Mouse (Mus musculus): Measurements from ENCODE around the gene Tmc7. TPM values are rescaled to one million over a fixed set of nuclear protein-coding genes. Genes with fewer than 3 reads are reported as not detected.
A peak's percentile ranks its signal among the peaks of the same experiment; 100 is the strongest.

Gene Tmc7
- total RNA-seq, 1 experiment from 2014 or later = not detected

DNA sequence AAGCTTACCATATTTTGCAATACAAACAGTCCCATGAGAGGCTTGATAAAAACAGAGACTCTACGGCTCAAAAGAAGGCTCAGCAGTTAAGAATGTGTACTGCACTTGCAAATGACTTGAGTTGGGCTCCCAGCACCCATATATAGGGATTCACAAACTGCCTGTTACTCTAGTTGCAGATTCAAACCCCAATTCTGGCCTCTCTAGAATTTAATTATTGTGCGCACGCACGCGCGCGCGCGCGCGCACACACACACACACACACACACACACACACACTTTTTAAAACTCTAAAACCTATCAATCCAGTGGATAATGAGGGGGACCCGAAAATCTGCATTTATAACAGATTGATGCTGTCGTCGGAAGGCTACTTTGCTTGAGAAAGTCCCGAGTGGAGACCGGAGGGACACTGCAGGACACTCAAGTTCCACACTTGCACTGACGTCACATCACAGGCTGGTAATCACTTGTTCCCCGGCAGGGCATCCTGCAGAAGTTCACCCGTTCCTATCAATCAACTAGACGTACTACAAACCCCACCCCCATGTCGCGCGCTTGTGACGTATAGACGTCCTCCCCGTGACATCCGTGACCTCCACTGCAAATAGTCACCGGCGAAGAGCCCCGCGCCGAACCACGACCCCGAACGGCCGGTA lies 51.9 kb downstream of the Tmc7 start:
- peak; percentile 91 to 94 for ATAC-seq (replicated peaks in 1 of 2; ENCODE audit: insufficient read depth in 1 of 2, low FRiP score in 2 of 2, low TSS enrichment in 1 of 2, low read depth in 1 of 2, poor library complexity in 2 of 2, severe bottlenecking in 2 of 2)

DNA sequence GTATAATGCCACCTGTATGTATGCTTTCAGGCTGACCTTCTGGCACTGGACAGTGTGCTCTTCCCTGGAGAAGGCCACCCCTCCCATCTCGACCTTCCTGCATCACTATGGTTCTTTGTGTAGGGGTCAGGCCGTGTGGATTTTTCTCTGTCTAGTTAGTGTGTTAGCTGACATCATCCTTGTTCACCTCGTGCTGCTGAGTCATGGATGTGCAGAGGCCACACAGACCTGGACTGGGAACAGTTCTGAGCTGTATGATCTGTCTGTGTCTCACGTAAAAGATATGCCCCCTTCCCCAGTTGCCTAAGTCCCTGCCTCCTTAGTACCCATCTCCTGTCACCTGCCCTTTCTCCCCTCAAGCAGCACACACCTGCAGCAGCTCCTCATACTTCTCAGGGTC lies 57.6 kb downstream of the Tmc7 start:
- no peak for ATAC-seq (replicated peaks in 1 of 2; ENCODE audit: insufficient read depth in 1 of 2, low FRiP score in 2 of 2, low TSS enrichment in 1 of 2, low read depth in 1 of 2, poor library complexity in 2 of 2, severe bottlenecking in 2 of 2)

DNA sequence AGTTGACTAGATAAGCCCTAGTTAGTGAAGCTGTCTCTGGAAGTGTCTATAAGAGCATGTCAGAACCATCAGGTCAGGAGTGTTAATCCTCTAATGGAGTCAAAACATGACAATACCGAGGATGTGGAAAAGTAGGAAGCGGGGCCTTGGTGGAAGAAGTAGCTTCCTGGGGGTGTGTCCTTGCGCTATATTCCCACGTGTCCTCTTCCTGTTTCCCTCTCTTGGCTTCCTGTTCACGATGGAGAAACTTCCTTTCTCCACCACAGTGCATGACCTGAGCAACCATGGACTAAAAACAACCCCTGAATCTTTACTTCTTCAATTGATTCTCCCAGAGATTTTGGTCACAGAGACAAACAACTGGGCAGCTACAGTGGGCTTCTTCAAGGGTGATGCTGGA lies 62.5 kb downstream of the Tmc7 start:
- ATAC-seq (replicated peaks in 1 of 2; ENCODE audit: insufficient read depth in 1 of 2, low FRiP score in 2 of 2, low TSS enrichment in 1 of 2, low read depth in 1 of 2, poor library complexity in 2 of 2, severe bottlenecking in 2 of 2) = peak in 1 of 2 experiments; percentile 46; a peak in 1 of 4 replicates

DNA sequence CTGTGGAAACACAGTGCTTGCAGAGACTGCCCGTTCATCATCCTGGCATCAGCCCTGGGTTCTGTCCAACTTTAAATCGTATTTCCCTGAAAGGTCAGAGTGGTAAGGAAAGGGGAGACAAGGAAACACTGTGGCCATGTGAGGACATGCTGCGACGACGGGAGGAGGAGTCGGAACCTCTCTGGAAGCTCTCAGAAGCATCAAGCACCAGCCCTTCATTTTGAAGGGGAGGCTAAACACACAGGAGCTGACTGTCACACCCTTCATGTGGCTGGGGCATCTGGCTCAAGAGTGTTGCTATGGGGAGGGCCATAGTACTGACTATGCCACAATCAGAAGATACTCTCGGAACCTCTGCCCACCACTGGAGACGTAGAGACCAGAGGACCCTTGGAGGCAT lies 64.9 kb downstream of the Tmc7 start:
- ATAC-seq (replicated peaks in 1 of 2; ENCODE audit: insufficient read depth in 1 of 2, low FRiP score in 2 of 2, low TSS enrichment in 1 of 2, low read depth in 1 of 2, poor library complexity in 2 of 2, severe bottlenecking in 2 of 2) = no peak

DNA sequence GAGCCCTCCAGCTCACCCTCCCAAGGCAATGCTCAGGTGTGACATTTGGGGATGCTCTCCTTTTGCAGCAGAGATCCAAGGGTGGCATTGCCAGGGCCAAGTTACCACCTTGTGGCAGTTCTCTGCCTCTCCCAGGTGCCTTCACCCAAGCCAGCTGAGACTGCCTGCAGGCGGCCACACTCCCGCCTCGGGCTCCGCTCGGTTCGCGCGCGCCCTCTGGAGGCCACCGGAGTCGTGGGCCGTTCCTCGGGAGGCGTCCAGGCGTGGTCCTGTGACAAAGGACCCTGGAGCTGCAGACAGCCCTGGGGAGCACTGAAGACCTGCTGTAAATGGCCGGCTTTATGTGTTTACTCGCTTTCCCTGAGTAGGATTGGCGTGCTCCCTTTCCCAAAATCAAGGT lies 65.8 kb downstream of the Tmc7 start:
- ATAC-seq (replicated peaks in 1 of 2; ENCODE audit: insufficient read depth in 1 of 2, low FRiP score in 2 of 2, low TSS enrichment in 1 of 2, low read depth in 1 of 2, poor library complexity in 2 of 2, severe bottlenecking in 2 of 2) = peak; percentile 79 to 91

DNA sequence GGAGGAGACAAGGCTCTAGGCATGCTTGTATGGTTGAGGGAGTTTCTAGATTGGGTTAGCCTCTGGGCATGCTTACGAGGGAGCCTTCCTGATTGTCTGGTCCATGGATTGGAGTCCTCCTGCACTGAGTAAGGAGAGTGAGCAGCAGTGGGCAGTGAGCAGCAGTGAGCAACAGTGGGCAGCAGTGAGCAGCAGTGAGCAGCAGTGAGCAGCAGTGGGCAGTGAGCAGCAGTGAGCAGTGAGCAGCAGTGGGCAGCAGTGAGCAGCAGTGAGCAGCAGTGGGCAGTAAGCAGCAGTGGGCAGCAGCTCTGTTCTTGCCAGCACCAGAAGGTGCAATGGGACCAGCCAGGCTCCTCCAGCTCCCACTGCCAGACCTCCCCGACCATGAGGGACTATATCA lies 66.7 kb downstream of the Tmc7 start:
- peak; percentile 29 to 40; a peak in 2 of 4 replicates for ATAC-seq (replicated peaks in 1 of 2; ENCODE audit: insufficient read depth in 1 of 2, low FRiP score in 2 of 2, low TSS enrichment in 1 of 2, low read depth in 1 of 2, poor library complexity in 2 of 2, severe bottlenecking in 2 of 2)

DNA sequence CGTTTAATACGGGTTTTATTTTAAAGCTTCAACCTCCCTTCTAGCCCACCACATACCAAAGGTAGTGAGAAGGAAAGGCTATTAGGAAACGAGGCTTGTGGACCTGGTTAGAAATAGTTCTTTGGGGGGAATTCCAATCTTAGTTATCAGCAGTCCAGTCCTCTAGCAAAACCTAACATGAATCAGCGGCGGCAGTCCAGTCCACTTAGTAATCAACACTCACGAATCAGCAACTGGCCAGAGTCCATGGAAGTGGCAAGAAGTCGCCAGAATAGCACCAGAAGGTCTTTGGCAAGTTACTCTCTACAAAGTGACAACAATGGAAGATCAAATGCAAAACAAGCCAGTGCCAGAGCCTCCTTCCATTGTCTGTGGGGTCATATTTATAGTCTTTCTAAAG lies 76.0 kb downstream of the Tmc7 start:
- ATAC-seq (replicated peaks in 1 of 2; ENCODE audit: insufficient read depth in 1 of 2, low FRiP score in 2 of 2, low TSS enrichment in 1 of 2, low read depth in 1 of 2, poor library complexity in 2 of 2, severe bottlenecking in 2 of 2) = no peak

DNA sequence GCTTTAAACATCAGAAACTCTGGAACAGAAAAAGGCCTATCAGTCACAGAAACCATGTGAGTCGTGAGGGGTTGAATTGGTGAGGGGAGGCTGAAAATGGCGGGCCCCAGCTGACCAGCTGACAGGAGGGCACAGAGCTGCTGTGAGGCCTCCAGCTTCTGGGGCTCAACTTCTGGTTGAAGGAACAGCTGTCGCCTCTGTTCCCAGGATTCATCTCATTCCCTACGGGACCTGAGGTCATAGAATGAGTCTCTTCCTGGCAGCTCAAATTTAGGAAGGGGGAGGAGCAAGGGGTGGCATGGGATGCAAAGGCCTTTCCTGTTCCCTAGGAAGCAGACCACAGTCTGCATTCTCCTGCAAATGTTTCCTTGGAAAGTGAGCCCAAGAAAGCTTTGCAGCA lies 80.7 kb downstream of the Tmc7 start:
- no peak for ATAC-seq (replicated peaks in 1 of 2; ENCODE audit: insufficient read depth in 1 of 2, low FRiP score in 2 of 2, low TSS enrichment in 1 of 2, low read depth in 1 of 2, poor library complexity in 2 of 2, severe bottlenecking in 2 of 2)

DNA sequence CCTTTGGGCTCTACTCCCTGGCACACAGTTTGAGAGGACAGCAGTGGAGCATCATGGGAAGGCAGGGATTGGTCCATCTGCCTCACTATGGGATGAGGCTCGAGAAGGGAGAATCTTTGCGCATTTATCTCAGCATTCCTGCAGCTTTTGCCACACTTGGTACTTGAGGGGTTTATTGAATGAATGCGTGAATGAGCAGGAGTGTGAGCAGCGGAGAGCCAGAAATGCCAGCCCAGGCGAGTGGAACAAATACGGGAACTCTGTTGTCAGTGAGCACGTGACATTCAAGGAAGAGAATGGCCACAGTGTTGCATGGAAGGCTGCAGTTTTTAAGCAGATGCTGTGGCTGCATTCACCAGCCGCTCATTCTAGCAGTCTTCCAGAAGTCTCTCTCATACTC lies 82.2 kb downstream of the Tmc7 start:
- no peak for ATAC-seq (replicated peaks in 1 of 2; ENCODE audit: insufficient read depth in 1 of 2, low FRiP score in 2 of 2, low TSS enrichment in 1 of 2, low read depth in 1 of 2, poor library complexity in 2 of 2, severe bottlenecking in 2 of 2)

DNA sequence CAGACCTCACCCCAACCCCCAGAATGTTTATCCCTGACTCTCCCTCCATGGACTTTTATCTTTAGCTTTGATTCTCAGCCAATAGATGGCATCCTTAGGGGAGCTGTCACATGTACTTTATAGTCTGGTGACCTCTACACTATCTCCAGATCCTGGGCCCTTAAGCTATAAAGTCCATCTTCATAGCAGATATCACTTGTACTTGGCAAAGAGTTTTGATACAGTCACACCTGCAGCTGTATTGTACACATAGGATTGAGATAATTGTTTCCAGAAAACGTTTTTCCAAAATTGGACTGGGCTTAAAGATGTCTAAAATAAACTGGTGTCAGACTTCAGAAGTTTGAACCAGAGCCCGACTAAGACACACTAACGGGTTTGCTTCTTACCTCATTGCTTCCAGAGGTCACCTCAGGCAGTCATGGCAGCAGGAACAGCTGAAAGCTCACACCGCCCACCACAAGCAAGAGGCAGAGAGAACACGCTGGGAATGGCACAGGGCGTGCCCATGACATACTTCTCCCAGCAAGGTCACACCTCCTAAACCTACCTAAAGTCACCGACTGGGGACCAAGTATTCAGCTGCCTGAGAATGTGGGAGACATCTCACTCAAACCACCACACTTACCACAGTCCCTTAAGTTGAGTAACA lies 84.6 kb downstream of the Tmc7 start:
- no peak for ATAC-seq (replicated peaks in 1 of 2; ENCODE audit: insufficient read depth in 1 of 2, low FRiP score in 2 of 2, low TSS enrichment in 1 of 2, low read depth in 1 of 2, poor library complexity in 2 of 2, severe bottlenecking in 2 of 2)

DNA sequence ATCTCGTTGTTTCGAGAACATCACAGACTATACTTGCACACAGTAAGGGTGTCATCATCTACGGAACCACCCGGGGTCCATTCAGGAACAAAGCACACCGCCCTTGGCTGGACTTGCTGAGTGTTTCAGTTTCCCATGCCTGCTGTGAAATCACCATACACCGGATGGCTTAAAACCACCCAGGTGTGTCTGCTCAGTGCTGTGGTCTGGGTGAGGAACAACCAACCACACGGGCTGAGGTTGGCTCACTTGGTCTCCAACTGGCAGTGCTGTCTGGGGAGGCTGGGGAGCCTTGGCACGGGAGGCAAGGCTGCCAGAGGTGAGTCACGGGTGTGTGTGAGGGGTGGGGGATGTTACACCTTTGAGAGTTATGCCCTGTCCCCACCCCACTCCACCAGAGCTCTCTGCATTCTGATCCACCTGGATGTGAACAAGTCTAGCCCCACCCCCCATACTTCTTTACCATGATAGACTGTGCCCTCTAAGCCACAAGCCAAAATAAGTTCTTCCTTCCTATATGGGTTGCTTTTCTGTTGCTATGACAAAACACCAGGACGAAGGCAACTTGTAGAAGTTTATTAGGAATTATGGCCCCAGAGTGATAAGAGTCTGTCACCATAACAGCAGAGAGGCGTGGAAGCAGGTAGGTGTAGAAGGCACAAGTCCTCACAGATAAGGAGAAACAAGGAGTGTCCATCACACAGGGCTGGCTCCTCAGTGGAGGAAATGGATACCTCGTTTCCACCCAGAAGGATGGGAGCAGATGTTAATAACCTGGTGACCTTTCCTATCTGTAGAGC lies 85.4 kb downstream of the Tmc7 start:
- peak in 1 of 2 experiments; percentile 17; a peak in 1 of 4 replicates for ATAC-seq (replicated peaks in 1 of 2; ENCODE audit: insufficient read depth in 1 of 2, low FRiP score in 2 of 2, low TSS enrichment in 1 of 2, low read depth in 1 of 2, poor library complexity in 2 of 2, severe bottlenecking in 2 of 2)

DNA sequence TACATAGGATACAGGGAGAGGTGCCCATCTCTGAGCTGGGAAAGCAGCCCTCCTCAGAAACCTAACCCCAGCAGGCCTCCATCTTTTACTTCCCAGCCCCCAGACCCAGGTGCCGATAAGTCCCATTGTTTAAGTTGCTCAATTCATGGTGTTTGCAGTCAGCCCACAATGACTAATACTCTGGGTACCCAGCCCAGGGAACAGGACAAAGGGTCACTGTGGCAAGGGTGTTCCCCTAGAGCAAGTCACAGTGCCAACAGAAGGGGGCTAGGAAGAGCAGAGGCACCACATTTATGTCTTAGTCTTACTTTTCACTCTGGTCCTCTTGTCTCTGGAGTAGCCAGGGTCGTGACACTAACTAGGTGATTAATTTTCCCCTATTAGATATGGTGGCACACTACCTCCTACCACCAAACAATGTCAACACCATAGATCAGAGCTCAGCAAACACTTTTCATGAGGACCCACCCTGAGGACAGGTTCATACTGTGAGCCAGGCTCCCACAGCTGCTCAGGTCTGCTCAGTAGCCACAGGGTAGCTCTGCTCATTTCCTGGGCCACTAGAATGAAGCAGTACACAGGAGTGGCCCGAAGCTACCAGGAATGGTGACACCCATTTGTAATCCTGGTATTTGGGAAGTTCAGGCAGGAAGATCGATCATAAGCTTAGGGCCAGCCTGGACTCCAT lies 89.5 kb downstream of the Tmc7 start:
- no peak for ATAC-seq (replicated peaks in 1 of 2; ENCODE audit: insufficient read depth in 1 of 2, low FRiP score in 2 of 2, low TSS enrichment in 1 of 2, low read depth in 1 of 2, poor library complexity in 2 of 2, severe bottlenecking in 2 of 2)

DNA sequence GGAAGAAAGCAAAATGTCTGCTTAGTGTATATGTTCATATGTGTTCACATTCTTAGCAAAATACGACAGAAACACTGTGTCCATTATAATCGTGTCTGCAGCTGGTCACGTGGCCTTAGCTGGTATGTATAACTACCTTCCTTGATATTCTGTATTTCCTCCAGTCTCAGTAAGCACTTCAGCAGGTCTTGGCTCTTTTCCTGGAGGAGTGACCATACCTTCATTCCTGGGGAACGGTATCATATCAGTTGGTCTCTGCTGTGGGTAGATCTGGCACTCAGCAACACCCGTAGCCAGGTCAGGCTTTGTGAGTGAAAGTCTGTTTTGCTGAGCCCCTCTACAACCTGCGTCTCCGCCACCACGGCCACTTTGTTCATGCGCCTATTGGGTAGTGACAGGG lies 90.6 kb downstream of the Tmc7 start:
- ATAC-seq (replicated peaks in 1 of 2; ENCODE audit: insufficient read depth in 1 of 2, low FRiP score in 2 of 2, low TSS enrichment in 1 of 2, low read depth in 1 of 2, poor library complexity in 2 of 2, severe bottlenecking in 2 of 2) = no peak

DNA sequence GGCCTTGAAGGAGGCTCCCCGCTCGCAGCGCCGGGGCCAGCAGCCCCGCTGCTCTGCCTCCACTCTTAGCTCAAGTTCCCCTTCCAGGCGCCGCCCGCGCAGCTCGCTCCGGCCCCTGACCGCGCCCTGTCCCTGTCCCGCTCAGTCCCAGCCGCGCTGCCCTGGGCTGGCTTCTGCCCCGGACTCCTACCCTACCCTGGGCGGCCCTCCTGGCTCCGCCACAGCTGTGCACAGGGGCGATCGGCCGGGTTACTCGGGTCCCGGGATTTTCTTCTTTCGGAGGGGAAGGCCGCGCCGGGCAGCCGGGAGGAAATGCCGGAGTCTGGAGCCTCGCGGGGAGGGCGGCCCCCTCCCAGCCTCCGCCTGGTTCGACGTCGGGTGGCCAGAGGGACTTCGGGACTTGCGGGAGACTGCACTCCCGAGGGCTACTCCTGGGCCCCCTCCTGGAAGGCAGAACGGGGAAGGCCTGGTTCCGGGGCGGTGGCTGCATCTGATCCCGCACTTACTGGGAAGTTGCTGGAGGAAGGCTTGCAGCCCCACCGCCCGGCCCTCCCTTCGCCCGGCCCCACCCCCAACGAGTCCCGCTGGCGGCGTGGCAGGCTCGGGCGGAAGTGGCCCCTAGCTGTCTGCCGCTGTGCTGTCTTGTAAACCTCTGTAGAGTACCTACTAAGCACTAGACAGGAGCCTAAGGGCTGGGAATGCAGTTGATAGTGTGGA lies 92.9 kb downstream of the Tmc7 start, which contains the start of gene Itpripl2:
Itpripl2 (minus strand) TSS at position 545 of the 717 bp plus-strand sequence.
- peak; percentile 77 to 78 for ATAC-seq (replicated peaks in 1 of 2; ENCODE audit: insufficient read depth in 1 of 2, low FRiP score in 2 of 2, low TSS enrichment in 1 of 2, low read depth in 1 of 2, poor library complexity in 2 of 2, severe bottlenecking in 2 of 2)

DNA sequence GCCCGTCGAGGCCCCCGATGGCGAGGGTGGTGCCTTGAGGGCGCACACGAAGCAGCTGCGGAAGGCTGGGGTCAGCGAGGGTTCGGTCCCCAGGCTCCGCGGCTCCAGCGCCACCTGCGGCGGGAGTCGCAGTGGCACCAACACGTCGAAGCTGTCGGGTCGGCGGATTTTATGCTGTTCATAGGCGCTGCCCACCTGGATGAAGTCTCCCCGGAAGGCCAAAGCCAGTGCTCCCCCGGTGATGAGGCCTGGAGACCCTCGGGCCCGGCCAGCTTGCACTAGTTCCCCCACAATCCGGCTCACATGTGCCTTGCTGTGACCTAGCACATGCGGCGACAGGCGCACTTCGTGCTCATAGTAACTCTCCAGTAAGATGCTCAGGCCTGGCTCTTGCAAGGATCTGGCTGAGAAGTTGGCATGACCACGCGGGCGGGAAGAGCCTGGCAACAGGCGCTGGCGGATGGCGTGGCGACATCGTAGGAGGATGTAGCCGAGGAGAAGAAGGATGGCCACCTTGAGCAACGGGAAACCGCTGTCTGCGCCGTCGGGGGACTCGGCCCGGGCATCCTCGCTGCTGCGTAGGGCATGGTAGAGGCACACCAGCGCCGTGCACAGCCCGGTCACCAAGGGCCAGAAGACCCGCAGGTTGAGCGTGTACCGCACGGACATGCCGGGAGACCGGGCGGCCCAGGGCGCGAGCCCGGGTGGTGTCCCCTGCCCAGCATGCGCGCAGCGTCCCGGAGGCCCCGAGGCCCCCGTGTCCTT lies 93.7 kb downstream of the Tmc7 start:
- peak in 1 of 2 experiments; percentile 56; a peak in 2 of 4 replicates for ATAC-seq (replicated peaks in 1 of 2; ENCODE audit: insufficient read depth in 1 of 2, low FRiP score in 2 of 2, low TSS enrichment in 1 of 2, low read depth in 1 of 2, poor library complexity in 2 of 2, severe bottlenecking in 2 of 2)

All from hematopoietic stem cell, adult 5-6 weeks (primary cell).